Mouse (Mus musculus): Measurements from ENCODE around the gene Prelid3b. TPM values are rescaled to one million over a fixed set of nuclear protein-coding genes. Genes with fewer than 3 reads are reported as not detected.
A peak's percentile ranks its signal among the peaks of the same experiment; 100 is the strongest.

Gene Prelid3b
- total RNA-seq, 2 experiments from 2014 or later, result 47.0 to 51.8 TPM

- intact Hi-C loops (cut with DNase I), result no loop called here
- no peak for DNase-seq (ENCODE audit: extremely low spot score in 1 of 2, low spot score in 2 of 2)
Observed at GRCm38 (mm10) chr2:174436916-174437696, 35.8 kb downstream of the Prelid3b start.

- intact Hi-C loops (cut with DNase I), result no loop called here
- DNase-seq (ENCODE audit: extremely low spot score in 1 of 2, low spot score in 2 of 2), result peak in 1 of 2 experiments; percentile 53
Observed at GRCm38 (mm10) chr2:174436076-174436701, 36.7 kb downstream of the Prelid3b start.

GRCm38 (mm10) chr2:174434943-174435342 is 37.9 kb downstream of the Prelid3b start:
- no peak for DNase-seq (ENCODE audit: extremely low spot score in 1 of 2, low spot score in 2 of 2)
- intact Hi-C loops (cut with DNase I), result no loop called here

GRCm38 (mm10) chr2:174428996-174429591 is 43.8 kb downstream of the Prelid3b start:
- intact Hi-C loops (cut with DNase I), result no loop called here

GRCm38 (mm10) chr2:174428076-174428835 is 44.6 kb downstream of the Prelid3b start:
- no peak for DNase-seq (ENCODE audit: extremely low spot score in 1 of 2, low spot score in 2 of 2)
- intact Hi-C loops (cut with DNase I), result no loop called here

More at GRCm38 (mm10) chr2:174428996-174429591, 43.8 kb downstream of the Prelid3b start:
- DNase-seq (ENCODE audit: extremely low spot score in 1 of 2, low spot score in 2 of 2), result no peak

- intact Hi-C loops (cut with DNase I), result no loop called here
- DNase-seq (ENCODE audit: extremely low spot score in 1 of 2, low spot score in 2 of 2), result no peak
Observed at GRCm38 (mm10) chr2:174426856-174427255, 46.0 kb downstream of the Prelid3b start.

- intact Hi-C loops (cut with DNase I), result no loop called here
- peak in 1 of 2 experiments; percentile 8 for DNase-seq (ENCODE audit: extremely low spot score in 1 of 2, low spot score in 2 of 2)
Observed at GRCm38 (mm10) chr2:174424301-174425085, 48.4 kb downstream of the Prelid3b start.

GRCm38 (mm10) chr2:174421107-174421506 is 51.8 kb downstream of the Prelid3b start:
- DNase-seq (ENCODE audit: extremely low spot score in 1 of 2, low spot score in 2 of 2), result no peak
- intact Hi-C loops (cut with DNase I), result no loop called here

GRCm38 (mm10) chr2:174415731-174416310 is 57.1 kb downstream of the Prelid3b start, which contains the start of gene Nelfcd:
TSS of gene Nelfcd (plus strand) at chr2:174415804.
- intact Hi-C loops (cut with DNase I), result loop anchor here (5.0 kb wide), 1 partner anchor 84 kb away; no protein-coding TSS in a partner anchor
- DNase-seq (ENCODE audit: extremely low spot score in 1 of 2, low spot score in 2 of 2), result peak; percentile 88 to 95

Other genes starting within 250 kb of the Prelid3b start
- gene Gnas, start 188.8 kb downstream of the Prelid3b start, total RNA-seq (2021), result 1,000 to 10,000 TPM; 1,952 to 1,966 TPM
- 1 to 10 TPM; 2.2 to 2.6 TPM for gene Gm20721, start 126.4 kb downstream of the Prelid3b start, total RNA-seq (2021)
- gene Nelfcd, start 57.3 kb downstream of the Prelid3b start, total RNA-seq (2021), result 10 to 100 TPM; 56.6 to 59.1 TPM
- 10 to 100 TPM; 26.2 to 28.1 TPM for gene Ctsz, start 34.0 kb downstream of the Prelid3b start, total RNA-seq (2021)
- not detected for gene Tubb1, start 22.4 kb downstream of the Prelid3b start, total RNA-seq (2021)
- 100 to 1,000 TPM; 368 to 383 TPM for gene Atp5e, start 9.0 kb downstream of the Prelid3b start, total RNA-seq (2021)
- 1 to 10 TPM; 2.8 to 3.0 TPM for gene Zfp831, start 170.5 kb upstream of the Prelid3b start, total RNA-seq (2021)

Data from left cerebral cortex, postnatal 10 days (tissue).